Mouse (Mus musculus): ENCODE results near the gene Spry2. TPM values are rescaled to one million over a fixed set of nuclear protein-coding genes. Genes with fewer than 3 reads are reported as not detected.

Gene Spry2
- polyA plus RNA-seq, 2 experiments, result 35.6 to 75.9 TPM

DNA sequence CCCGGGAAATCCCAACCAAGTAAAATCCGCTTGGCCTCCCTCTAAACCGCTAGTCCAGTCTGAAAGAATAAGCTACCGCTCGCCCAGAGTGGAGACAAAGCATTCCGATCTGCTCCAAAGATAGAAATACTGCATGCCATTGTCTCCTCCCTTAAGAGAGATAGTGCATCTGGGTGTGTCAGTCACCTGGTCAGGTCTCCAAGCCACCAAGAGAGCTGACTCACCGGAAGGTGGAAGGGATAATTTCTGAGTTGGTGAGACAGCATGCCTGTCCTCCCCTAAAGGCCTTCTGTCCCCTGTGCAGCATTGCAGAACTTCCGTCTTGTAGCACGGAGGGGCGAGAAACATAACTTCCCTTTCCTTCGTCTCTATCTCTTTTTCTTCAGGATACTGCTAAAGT lies 34.4 kb downstream of the Spry2 start:
- Histone ChIP-seq H3K9me3 (ENCODE audit: control insufficient read depth, low read length) (no peaks in the 10 kb centered on the region; the same call in 1 of the 2 replicates), H3K9ac (ENCODE audit: low read depth, low read length, severe bottlenecking) (no peak overlapping the region), H3K36me3 (ENCODE audit: control insufficient read depth, insufficient read depth, low read length) (no peaks in the 10 kb centered on the region), H3K4me1 (ENCODE audit: control insufficient read depth, insufficient read depth, low read length) (no peaks in the 10 kb centered on the region), H3K4me2 (replicated peaks; ENCODE audit: low read depth, low read length, severe bottlenecking) (no peak overlapping the region), H3K4me3 (replicated peaks; ENCODE audit: low read length) (no peak overlapping the region), H3K27ac (replicated peaks; ENCODE audit: low read depth, low read length) (no peak overlapping the region), H3K27me3 (ENCODE audit: control insufficient read depth, insufficient read depth, low read length) (no peaks in the 10 kb centered on the region)
- DNase-seq (ENCODE audit: low spot score) (no peak), ATAC-seq (ENCODE audit: low FRiP score, low read depth) (no peak)
- no peak for TF ChIP-seq POLR2A (IDR thresholded peaks at IDR 0.05; ENCODE audit: borderline replicate concordance, extremely low read depth, insufficient read depth, insufficient read length)
- 80% methylated on average over 11 of the region's 11 CpGs for WGBS

DNA sequence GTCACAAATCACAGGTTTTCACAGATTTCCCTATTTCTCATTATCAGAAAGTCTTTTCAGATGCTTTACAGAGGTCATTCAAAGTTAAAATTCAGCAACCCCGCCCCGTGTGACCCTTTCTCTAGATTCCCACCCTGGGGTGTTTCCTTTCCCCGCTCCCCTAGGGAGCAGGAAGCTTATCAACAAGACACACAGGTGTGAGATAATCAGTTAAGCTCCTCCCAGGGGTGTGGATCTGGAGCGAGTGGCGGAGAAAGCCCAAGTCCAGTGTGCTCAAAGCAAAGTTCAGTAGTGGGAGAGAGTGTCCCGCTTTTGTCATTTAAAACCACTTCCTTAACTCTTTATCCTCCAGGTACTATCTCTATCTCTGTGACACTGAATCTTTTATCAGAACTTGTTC lies 35.7 kb downstream of the Spry2 start:
- WGBS, result 60% methylated on average over 6 of the region's 6 CpGs
- ATAC-seq (ENCODE audit: low FRiP score, low read depth) (no peak), DNase-seq (ENCODE audit: low spot score) (no peak)
- Histone ChIP-seq H3K4me2 (replicated peaks; ENCODE audit: low read depth, low read length, severe bottlenecking) (no peak overlapping the region), H3K27ac (replicated peaks; ENCODE audit: low read depth, low read length) (no peak overlapping the region), H3K36me3 (ENCODE audit: control insufficient read depth, insufficient read depth, low read length) (no peaks in the 10 kb centered on the region), H3K9ac (ENCODE audit: low read depth, low read length, severe bottlenecking) (no peak overlapping the region), H3K27me3 (ENCODE audit: control insufficient read depth, insufficient read depth, low read length) (no peaks in the 10 kb centered on the region), H3K4me3 (replicated peaks; ENCODE audit: low read length) (no peak overlapping the region), H3K4me1 (ENCODE audit: control insufficient read depth, insufficient read depth, low read length) (no peaks in the 10 kb centered on the region), H3K9me3 (ENCODE audit: control insufficient read depth, low read length) (no peaks in the 10 kb centered on the region; the same call in 1 of the 2 replicates)
- TF ChIP-seq POLR2A (IDR thresholded peaks at IDR 0.05; ENCODE audit: borderline replicate concordance, extremely low read depth, insufficient read depth, insufficient read length), result no peak

DNA sequence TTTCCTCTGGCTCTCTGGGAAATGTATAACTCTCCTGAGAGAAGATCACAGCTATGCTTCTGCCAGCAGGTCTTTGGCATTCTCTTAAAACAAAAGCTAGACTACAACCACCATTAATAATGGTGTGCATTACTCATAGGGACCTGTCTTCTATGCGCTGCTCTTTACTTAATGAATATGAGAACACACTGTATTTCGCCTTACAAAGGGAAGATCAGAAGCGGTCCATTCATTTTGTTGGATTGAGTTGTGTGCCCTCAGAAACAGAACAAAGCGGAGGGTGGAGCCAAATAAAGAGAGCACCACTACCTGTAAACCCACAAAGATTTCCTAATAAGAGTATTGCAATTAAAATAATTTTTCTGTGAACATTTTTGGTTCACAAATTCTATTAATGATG lies 36.3 kb downstream of the Spry2 start:
- no peak for TF ChIP-seq POLR2A (IDR thresholded peaks at IDR 0.05; ENCODE audit: borderline replicate concordance, extremely low read depth, insufficient read depth, insufficient read length)
- no peak overlapping the region for H3K4me2 ChIP-seq (replicated peaks; ENCODE audit: low read depth, low read length, severe bottlenecking)
- H3K27ac ChIP-seq (replicated peaks; ENCODE audit: low read depth, low read length), result no peak overlapping the region
- no peaks in the 10 kb centered on the region for H3K27me3 ChIP-seq (ENCODE audit: control insufficient read depth, insufficient read depth, low read length)
- no peaks in the 10 kb centered on the region for H3K36me3 ChIP-seq (ENCODE audit: control insufficient read depth, insufficient read depth, low read length)
- ATAC-seq (ENCODE audit: low FRiP score, low read depth), result no peak
- H3K9ac ChIP-seq (ENCODE audit: low read depth, low read length, severe bottlenecking), result no peak overlapping the region
- no peaks in the 10 kb centered on the region for H3K4me1 ChIP-seq (ENCODE audit: control insufficient read depth, insufficient read depth, low read length)
- no peaks in the 10 kb centered on the region; the same call in 1 of the 2 replicates for H3K9me3 ChIP-seq (ENCODE audit: control insufficient read depth, low read length)
- no peak overlapping the region for H3K4me3 ChIP-seq (replicated peaks; ENCODE audit: low read length)
- no peak for DNase-seq (ENCODE audit: low spot score)
- WGBS, result 89% methylated on average over 4 of the region's 4 CpGs

DNA sequence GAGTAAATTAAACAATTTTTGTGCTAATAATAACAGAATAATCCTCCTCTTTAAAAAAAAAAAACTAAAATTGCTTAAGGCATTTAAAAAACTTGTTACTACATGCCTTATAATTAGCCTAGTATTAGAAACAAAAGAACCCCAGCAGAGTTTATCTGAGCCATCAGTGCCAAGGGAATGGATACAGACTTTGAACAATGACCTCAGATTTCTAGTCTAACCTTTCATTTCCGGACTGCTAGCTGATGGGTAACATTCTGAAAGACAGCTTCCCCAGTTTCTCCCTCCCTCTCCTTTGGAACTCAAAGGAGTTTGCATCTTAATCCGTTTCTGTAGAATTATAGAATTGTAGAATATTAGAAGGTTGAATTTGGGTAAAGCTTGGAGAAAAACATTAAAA lies 36.7 kb downstream of the Spry2 start:
- Histone ChIP-seq H3K9ac (ENCODE audit: low read depth, low read length, severe bottlenecking) (no peak overlapping the region), H3K4me2 (replicated peaks; ENCODE audit: low read depth, low read length, severe bottlenecking) (no peak overlapping the region), H3K9me3 (ENCODE audit: control insufficient read depth, low read length) (no peaks in the 10 kb centered on the region; the same call in 1 of the 2 replicates), H3K27ac (replicated peaks; ENCODE audit: low read depth, low read length) (no peak overlapping the region), H3K4me1 (ENCODE audit: control insufficient read depth, insufficient read depth, low read length) (no peaks in the 10 kb centered on the region), H3K4me3 (replicated peaks; ENCODE audit: low read length) (no peak overlapping the region), H3K27me3 (ENCODE audit: control insufficient read depth, insufficient read depth, low read length) (no peaks in the 10 kb centered on the region), H3K36me3 (ENCODE audit: control insufficient read depth, insufficient read depth, low read length) (no peaks in the 10 kb centered on the region)
- ATAC-seq (ENCODE audit: low FRiP score, low read depth) (no peak), DNase-seq (ENCODE audit: low spot score) (no peak)
- TF ChIP-seq POLR2A (IDR thresholded peaks at IDR 0.05; ENCODE audit: borderline replicate concordance, extremely low read depth, insufficient read depth, insufficient read length), result no peak
- WGBS, result 29% methylated on average over 2 of the region's 2 CpGs

DNA sequence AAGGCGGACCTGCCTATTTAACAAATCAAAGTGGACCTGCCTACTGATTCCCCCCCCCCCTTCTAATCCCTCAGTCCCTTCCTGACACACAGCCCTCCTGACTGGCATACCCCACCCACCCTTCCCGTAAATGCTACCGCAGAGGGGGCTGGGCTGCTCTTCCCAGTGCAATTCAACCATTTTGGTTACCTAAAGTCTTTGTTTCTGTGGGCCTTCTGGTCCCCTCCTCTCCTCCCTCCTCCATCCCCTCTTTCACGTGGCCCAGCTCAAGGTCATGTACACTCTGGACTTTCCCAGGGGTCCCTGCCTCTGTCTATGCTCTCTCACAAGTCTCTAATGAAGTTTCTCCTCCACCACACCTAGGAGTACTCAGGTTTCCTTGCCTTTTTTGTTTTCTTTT lies 37.3 kb downstream of the Spry2 start:
- Histone ChIP-seq H3K4me1 (ENCODE audit: control insufficient read depth, insufficient read depth, low read length) (no peaks in the 10 kb centered on the region), H3K27me3 (ENCODE audit: control insufficient read depth, insufficient read depth, low read length) (no peaks in the 10 kb centered on the region), H3K9ac (ENCODE audit: low read depth, low read length, severe bottlenecking) (no peak overlapping the region), H3K27ac (replicated peaks; ENCODE audit: low read depth, low read length) (no peak overlapping the region), H3K9me3 (ENCODE audit: control insufficient read depth, low read length) (no peaks in the 10 kb centered on the region; the same call in 1 of the 2 replicates), H3K36me3 (ENCODE audit: control insufficient read depth, insufficient read depth, low read length) (no peaks in the 10 kb centered on the region), H3K4me2 (replicated peaks; ENCODE audit: low read depth, low read length, severe bottlenecking) (no peak overlapping the region), H3K4me3 (replicated peaks; ENCODE audit: low read length) (no peak overlapping the region)
- ATAC-seq (ENCODE audit: low FRiP score, low read depth), result no peak
- TF ChIP-seq POLR2A (IDR thresholded peaks at IDR 0.05; ENCODE audit: borderline replicate concordance, extremely low read depth, insufficient read depth, insufficient read length), result no peak
- no peak for DNase-seq (ENCODE audit: low spot score)
- WGBS, result 29% methylated on average over 4 of the region's 4 CpGs

DNA sequence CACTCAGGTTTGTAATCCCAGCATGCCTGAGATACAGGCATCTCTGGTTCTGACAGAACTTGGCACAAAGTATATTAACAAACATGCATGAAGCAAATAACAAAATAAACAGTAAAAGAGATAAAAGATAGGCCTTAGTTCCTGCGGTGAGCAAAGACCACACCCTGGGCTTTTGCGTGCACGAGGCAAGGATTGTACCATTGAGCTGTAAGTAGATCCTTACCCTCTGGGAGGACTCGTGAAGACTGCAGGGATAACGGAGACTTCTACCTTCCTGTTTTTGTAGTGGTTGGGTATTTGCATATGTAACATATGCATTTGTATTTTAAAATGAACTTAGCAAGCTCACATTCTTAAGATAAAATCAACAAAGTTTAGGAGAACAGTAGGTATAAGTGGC lies 37.7 kb downstream of the Spry2 start:
- H3K4me3 ChIP-seq (replicated peaks; ENCODE audit: low read length), result no peak overlapping the region
- H3K9me3 ChIP-seq (ENCODE audit: control insufficient read depth, low read length), result no peaks in the 10 kb centered on the region; the same call in 1 of the 2 replicates
- WGBS, result 42% methylated on average over 5 of the region's 5 CpGs

More for the DNA sequence above, 37.7 kb downstream of the Spry2 start:
- Histone ChIP-seq H3K9ac (ENCODE audit: low read depth, low read length, severe bottlenecking) (no peak overlapping the region), H3K4me1 (ENCODE audit: control insufficient read depth, insufficient read depth, low read length) (no peaks in the 10 kb centered on the region), H3K36me3 (ENCODE audit: control insufficient read depth, insufficient read depth, low read length) (no peaks in the 10 kb centered on the region), H3K27me3 (ENCODE audit: control insufficient read depth, insufficient read depth, low read length) (no peaks in the 10 kb centered on the region), H3K27ac (replicated peaks; ENCODE audit: low read depth, low read length) (no peak overlapping the region), H3K4me2 (replicated peaks; ENCODE audit: low read depth, low read length, severe bottlenecking) (no peak overlapping the region)
- DNase-seq (ENCODE audit: low spot score), result no peak
- TF ChIP-seq POLR2A (IDR thresholded peaks at IDR 0.05; ENCODE audit: borderline replicate concordance, extremely low read depth, insufficient read depth, insufficient read length), result no peak
- no peak for ATAC-seq (ENCODE audit: low FRiP score, low read depth)
